Mouse (Mus musculus): ENCODE measurements around the gene Hbb-bh2.

DNA sequence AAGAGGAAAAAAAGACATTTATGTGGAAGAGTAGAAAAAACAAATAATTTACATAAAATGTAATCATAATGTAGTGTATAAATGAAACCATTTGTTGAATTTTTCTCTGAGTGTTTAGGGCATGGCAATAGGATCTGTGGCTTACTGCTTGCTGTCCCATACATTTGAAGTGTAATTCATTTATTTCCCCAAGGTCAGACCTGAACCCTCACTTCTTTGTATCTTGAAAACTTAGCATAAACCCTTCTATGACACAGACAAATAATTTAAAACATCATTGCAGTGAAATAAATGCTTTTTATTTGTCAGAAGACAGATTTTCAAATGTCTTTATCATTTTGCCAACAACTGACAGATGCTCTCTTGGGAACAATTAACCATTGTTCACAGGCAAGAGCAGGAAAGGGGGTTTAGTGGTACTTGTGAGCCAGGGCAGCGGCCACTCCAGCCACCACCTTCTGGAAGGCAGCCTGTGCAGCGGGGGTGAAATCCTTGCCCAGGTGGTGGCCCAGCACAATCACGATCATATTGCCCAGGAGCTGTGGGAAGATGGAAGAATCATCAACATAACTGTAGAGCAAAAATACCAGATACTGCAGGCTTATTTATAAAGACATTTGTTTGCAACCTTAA, 13.9 kb downstream of the Hbb-bh2 start:
- no peak for TF ChIP-seq POLR2A (IDR thresholded peaks at IDR 0.05; ENCODE audit: borderline replicate concordance, extremely low read depth, insufficient read depth, insufficient read length, poor library complexity, severe bottlenecking)
- TF ChIP-seq CTCF (IDR thresholded peaks at IDR 0.05; ENCODE audit: borderline replicate concordance, extremely low read depth, insufficient read depth, insufficient read length): no peak
